Mouse (Mus musculus): Measurements from ENCODE around the gene App.
A peak's percentile ranks its signal among the peaks of the same experiment; 100 is the strongest.

App gene

DNA sequence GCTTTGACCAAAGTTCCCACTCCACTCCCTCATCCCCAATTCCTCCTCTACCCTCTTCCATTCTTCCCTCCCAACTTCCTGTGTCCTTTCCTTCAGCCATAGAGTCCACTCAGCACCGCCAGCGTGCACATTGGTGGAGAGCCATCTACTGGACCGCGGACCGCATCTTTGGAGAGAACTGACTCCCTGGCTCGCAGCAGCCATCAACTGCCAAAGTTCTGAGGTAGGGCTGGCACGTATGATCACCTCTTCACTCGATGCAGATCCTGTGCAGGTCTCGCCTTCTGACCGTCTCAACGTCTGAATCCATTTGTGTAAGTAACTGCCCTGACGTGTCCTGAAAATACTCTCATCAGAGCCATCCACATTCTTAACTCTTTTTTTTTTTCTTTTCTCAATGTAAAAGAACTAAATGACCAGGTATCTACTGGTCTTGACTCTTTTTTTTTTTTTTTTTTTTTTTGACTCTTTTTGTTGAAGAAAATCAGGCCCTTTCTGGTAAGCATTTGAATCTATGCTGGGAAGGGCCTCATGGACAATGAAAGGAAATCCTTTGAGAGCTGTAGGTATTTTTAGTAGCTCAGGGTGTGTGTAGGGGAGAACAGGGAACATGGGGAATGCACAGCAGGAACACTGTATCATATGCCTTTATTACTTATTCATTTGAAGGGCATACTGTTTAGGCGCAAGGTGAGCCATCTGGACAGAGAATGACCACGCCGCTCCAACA lies 200.0 kb downstream of the App start:
- DNase-seq (ENCODE audit: low read depth), result no peak

DNA sequence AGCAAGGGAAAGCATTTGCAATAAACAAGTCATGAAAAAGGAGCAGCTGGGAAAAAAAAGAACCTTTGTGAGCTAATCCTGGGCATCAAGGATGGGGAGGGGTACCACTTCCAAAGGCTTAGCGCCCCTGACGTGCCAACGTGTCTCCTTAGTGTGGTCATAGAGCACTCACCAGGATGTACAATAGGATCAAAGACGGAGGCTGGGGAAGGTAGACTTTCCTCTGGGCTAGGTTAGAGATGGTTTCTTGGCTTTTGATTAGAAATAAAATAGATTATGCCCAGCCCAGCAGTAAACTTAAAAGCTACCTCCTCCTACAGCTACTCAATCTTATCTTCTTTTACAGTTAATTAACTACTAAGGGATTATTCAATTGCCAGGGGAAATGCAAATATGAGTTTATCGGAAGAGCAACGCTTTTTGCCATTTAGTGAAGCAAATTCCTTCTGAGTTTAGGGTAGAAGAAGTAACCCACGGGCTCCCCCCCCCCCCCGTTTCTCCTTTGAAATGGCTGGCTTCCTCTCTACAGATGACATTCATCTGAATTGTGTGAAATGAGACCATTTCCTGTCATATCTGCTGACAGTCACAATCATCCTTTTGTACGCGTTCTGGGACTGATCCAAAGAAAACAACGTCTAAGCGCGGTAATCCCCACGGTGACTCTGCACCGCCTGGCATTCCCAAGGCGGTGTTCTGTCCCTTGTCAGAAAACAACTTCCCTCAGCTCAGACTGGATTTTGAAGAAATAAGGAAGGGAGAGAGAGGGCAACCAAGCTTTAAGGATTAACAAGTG lies 201.8 kb downstream of the App start:
- no peak for DNase-seq (ENCODE audit: low read depth)

DNA sequence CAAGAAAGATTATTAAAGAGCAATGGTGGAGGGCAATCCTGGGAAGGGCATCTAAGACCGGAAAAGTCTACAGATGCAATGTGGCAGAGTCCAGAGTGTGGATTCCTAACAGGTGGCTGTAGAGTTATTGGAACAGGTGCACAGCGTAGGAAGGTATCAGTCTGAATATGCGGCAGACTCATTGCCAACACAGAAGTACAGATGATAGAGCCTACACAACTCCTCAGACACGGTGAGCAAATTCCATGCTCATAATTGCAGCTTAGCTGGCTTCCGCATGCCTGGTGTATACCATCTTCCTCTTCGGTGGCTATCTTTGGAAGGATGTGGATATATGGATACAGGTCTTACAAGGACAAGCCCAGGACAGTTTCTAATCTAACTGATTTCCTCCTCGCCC lies 204.5 kb downstream of the App start:
- DNase-seq (ENCODE audit: low read depth), result no peak

DNA sequence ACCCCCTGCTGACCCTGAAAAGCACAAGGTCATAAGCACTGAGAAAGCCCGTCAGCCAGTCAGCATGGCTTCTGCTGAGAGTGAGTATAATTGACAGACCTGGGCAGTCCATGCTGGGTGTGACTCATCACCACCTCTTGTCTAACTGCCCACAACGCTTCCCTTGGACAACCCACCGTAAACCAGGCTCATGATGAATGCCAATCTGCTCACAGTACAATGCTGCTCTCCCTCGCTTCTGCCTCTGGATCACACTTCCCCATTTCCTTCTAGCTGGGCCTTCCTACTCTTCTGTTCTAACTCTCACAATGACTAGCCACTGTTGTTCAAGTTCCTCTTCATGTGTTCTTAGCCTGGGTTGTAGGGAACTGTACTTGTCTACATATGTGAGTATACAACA lies 206.6 kb downstream of the App start:
- DNase-seq (ENCODE audit: low read depth), result no peak

DNA sequence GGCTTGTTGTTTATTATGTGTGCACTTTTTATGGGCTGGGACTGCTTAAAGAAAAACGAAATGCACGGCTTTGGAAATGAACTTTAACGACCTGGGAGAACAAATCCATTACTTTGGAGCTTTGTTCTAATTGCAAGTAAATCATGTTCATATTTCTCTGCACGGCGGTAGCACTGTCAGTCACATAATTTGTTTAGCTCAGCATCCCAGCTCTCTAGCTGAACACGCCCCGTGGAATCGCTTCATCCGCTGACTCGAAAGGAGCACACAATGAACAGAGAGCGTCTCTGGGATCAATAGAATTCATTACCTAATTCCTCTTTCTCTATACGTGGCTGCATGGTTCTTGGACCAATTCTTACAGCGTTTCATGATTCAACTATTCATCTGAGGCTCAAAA lies 207.5 kb downstream of the App start:
- no peak for DNase-seq (ENCODE audit: low read depth)

DNA sequence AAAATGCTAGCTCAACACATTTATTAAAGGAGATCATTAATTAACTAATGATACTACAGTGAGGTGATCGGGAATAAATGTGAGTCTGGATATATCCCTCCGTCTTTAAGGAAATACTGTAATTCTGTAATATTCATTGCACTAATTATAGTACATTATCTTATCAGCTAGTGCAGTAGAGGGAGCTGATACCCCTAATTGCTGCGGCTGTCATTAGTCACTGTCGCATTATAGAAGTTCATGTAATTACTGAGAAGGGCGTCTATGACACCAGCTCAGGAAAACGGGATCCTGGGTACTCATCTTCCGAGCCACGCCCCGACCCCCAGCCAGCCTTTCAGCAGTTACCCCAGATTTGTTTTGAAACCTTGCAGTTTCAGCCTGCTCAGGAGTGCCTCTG lies 209.6 kb downstream of the App start:
- no peak for DNase-seq (ENCODE audit: low read depth)

DNA sequence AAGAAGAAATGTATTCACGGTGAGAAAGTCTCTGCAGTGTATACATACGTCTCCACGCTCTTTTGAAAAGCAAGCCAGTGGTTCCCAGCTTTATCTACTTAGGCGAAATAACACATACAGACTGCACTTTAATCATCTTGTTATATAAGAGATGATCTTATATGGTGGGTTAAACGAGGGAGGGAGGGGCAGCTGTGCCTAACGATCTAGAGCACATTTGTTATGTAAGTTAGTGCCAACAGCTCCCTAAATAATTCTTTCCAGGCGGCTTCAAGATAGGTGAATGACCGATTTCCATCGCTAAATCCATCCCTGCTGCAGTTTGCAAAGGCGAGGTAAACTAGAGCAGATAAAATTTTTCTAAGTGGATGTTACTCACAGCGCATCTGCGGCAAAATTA lies 210.0 kb downstream of the App start:
- DNase-seq (ENCODE audit: low read depth), result no peak

DNA sequence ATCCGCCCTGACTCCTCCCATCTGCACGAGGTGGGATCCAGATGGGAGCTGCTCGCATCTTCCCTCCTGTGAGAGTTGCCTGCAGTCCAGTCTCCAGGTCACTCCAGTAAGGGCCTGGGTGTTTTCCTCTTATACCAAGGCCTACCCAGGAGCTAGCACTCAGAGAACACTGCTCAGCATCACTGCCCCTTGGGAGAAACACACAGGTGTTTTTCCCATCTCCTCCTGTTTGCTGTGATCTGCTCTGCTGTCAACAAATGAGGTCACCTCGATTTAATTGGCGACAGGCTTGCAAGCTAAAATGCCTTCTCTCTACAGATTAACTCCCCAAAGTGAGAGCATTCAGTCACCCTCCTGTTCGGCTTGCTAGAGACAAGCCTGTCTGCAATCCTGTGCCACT lies 216.3 kb downstream of the App start:
- DNase-seq (ENCODE audit: low read depth), result no peak

DNA sequence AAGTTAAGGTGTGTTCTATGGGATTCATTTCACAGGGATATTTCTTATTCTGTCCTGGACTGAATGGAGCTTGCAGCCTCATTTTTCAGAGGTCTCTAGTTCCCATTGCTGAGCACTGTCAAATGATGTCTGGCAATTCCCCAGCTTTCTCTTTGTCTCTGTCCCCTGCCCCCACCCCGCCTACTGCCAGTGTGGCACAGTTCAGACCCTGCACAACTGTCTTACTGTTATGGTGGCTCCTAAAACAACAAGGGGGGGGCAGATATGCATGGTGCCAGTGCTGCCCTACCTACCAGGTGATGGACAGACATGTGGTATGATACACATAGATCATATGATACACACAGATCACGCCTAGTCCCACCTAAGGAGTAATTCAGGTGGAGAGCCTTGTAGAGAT lies 216.9 kb downstream of the App start:
- DNase-seq (ENCODE audit: low read depth), result no peak

DNA sequence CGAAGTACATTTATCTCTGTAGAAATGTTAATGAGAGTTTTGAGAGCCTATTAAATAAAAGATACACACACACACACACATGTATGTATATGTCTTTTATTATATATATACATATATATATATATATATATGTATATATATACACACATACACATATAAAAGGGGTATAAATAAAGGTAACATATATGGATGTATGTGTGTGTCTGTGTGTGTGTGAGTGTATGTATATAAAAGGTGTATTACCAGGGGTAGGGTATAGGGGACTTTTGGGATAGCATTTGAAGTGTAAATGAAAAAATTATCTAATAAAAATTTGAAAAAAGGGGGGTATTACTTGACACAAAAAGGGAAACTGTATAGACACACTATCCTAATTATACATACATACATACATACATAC lies 217.7 kb downstream of the App start:
- DNase-seq (ENCODE audit: low read depth), result no peak

DNA sequence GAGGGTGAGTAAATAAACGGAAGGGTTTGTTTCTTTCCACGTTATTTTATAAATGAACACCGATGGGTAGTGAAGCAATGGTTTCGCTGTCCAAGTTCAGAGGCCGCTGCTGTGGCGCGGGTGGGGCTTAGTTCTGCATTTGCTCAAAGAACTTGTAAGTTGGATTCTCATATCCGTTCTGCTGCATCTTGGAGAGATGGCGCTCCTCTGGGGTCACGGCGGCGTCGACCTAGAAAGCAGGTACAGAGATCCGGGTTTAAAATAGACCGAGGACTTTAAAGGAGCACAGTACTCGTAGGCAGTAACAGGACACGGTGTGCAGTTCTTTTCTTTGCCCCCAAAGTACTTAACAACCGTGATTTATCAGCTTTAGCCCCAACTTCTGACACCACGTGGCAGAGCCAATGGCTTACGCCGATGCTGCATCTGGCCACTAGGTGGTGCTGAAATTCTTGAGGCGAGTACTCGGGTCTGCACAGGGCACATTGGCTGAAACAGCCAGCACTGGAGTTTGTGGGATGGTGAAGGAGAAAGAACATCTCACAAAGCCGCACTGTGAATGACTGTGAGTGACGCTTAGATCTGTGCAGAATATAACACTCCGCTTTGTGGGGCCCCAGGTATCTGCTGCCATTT lies 218.2 kb downstream of the App start:
- DNase-seq (ENCODE audit: low read depth), result peak; percentile 44

DNA sequence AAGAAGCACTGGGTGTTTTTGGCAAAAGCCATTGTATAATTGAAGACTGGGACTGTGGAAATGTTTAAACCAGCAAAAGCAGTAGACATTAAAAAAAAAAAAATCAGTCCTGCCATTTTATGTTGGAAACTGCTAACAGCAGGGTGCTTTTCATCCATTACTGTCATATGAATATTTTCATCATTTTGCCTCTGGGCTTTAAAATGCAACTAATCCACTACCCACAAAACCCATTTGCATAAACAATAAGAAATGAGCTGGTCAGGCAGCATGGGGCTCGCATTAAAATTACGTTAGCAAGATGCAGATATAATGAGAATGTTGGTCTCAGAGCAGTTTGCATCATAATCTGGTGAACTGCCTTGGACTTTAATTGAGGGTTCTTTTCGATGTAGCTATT lies 242.5 kb downstream of the App start:
- DNase-seq (ENCODE audit: low read depth), result no peak

DNA sequence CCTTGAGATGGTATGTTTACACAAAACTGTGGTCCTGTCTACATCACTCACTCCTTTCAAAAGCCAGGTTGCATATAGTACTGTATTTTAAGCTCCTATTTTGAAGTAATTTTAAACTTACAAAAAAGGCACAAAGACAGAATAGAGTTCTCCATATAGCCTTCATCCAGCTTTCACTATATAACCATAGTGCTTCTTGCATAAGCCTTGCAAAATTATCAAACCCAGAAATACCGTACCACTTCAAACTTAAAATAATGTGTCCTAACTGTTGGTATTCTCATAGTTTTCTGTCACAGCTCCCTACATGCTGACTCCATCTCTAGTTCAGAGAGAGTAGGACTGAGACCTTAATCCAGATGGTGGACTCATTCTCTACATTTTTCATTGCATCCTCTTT lies 245.7 kb downstream of the App start:
- no peak for DNase-seq (ENCODE audit: low read depth)

DNA sequence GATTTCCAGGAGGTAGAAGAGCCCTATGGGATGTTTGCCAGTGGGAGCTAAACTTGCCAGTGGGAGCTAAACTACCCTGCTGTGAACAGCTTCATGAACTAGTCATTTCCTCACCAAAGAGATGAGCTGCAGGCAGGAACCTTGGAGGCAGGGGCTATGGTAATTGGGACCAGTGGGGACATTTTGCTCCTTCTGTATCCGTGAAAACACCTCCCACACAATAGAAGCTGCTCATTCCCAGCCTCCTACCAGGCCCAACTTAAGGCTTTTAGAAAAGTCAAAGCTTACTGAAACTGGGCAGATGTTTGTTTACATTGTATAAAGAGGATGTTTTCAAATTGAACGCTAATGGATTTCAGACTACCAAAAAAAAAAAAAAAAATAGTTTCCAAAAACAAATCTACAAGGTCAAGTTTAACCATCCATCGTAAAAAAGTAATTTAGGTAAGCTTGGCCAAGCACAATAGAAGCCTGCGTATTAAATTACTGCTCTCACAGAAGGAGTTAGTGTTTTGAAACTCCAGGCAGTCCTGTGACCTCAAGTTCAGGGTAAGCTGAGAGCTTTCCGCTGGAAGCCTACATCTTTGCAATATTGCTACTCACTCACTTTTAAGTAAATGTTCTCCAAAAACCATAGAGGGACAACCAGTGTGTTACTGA lies 253.8 kb downstream of the App start:
- no peak for DNase-seq (ENCODE audit: low read depth)

DNA sequence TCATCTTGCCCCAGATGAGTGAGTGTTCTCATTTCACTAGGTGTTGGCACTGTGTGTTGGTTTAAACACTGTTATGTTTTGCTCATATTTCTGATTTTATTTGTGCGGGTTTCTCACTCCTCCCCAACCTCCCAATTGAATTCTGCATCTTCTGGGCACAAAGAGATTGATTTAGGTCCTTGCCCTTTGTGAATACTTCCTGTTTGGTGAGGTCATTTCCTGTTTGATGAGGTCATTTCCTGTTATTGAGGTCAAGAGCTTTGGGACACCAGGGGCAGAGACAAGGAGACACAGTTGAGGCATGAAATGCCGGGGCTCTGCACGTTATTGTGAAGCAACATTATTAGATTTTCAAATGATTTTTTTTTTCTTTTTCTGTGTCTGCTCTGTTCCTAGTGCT lies 254.5 kb downstream of the App start:
- no peak for DNase-seq (ENCODE audit: low read depth)

DNA sequence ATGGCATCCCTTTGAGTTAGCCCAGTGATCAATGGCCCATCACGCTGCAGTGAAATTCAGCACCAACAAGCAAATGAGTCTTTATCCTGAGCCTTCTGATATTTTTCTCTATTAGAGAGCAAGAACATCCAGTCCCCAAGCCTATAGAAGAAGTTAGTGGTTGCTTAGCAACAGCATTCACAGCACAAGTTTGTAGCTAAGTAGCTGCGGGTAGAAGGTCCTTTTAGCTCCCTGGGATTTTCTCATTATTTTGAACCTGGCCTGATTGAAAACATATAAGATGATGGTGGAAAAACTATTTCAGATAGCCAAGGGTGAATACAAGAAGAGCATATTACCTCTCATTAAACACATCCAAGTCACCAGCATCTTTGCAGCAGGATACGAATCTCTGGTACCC lies 256.8 kb downstream of the App start:
- no peak for DNase-seq (ENCODE audit: low read depth)

DNA sequence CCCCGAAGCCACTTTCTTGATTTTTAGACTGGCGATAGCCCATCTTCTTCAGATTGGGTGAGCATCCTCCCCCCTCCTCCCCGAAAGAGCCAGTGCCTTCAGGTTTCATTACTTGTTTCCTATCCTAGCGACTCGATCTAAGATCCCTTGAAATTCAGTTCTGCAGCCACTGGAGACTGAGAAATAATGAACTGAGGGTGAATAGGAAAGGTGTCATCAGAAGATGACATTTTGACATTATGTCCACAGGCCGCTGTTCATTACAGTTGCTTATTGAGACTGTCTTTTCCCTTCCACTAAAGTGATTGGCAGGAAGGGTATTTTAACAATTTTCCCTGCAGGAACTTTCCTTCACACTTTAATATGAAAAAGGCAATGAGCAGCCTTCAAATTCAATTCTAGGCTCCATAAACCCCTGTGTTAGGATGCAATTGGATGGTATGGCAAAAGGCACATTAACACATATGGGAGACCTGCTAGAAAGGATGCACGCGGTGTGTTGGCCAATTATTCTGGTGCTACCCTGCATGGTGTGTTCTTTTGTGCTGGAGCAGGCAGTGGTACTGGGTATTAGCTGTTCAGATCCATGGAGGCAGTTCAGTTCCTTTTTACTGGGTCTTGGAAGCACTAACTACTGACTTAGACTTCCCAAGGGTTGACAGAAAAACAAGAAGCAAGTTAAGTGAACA lies 261.9 kb downstream of the App start:
- DNase-seq (ENCODE audit: low read depth), result no peak

DNA sequence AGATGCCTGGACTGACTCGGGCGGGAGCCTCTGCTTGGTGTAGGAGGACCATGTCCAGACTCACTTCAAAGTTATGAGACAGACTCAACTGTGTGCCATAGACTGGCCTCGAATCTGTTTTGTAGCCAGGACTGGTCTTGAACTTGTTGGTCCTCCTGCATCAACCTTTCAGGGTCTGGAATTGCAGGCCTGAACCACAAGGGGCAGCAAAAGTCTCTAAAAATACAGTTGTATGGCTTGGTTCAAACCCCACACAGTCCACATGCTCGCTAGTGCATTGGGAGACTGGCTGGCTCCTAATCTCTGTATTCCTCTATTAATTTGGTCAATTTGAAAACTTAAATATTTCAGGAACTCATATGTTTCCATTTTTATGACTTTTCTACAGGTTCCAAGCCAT lies 270.6 kb downstream of the App start:
- DNase-seq (ENCODE audit: low read depth), result no peak
